20 mouse cellular contexts compared by ENCODE assay signal in the genomic region with DNA sequence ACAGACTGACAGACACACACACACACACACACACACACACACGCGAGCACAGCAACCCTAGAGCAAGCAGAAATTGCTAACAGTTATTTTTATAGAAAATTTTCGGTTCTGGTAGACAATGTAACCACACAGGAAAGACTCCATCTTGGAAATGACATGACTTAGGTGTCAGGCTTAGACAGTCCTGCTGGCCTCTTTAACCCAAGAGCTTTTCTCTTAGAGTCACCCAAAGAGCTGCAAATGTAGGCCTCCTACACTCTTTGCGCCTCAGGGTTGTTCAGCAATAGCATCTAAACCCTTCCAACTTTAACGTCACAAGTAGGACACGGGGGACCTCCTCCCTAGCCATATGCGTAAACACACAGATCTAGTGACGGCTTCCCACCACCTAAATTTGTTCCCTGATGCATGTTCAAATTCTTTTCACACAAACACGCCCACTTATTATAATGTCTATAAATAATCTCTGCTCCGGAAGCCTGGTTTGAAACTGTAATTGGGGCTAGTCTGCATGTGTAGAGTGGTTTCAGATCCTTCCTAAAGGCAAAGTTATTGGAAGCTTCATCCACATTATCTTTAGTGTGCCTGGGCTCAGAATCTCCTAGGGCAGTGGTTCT. TPM values are rescaled to one million over a fixed set of nuclear protein-coding genes. Genes with fewer than 3 reads are reported as not detected.
DNase-seq lines count a peak whose midpoint lies in the region; ATAC-seq and TF ChIP-seq lines count a peak whose summit lies in the region.
"Had no signal": no experiment of that assay in that cellular context is flagged by ENCODE, and none has a peak within 500 bp of the region (broad histone marks: within the 10 kb centered on the region; RNA-seq: fewer than 3 reads in every experiment).

No protein-coding gene starts in this region.

- no peak for TF ChIP-seq POLR2A in thymus, adult 2 months (IDR thresholded peaks at IDR 0.05; ENCODE audit: control insufficient read depth, extremely low read depth, insufficient read depth, low read length, poor library complexity)

- TF ChIP-seq CTCF in thymus, adult 2 months (IDR thresholded peaks at IDR 0.05; ENCODE audit: borderline replicate concordance, control insufficient read depth, extremely low read depth, insufficient read depth, low read length, poor library complexity) = no peak

- 0 out of 2 replicates have a peak, but pooled peaks cover 4% of the 10 kb centered on the region for H3K36me3 ChIP-seq in thymus, adult 2 months (ENCODE audit: control insufficient read depth, insufficient read depth, low read length)
- no peaks in the 10 kb centered on the region for H3K36me3 ChIP-seq in embryonic facial prominence, embryonic 10.5 days (replicated peaks)
- H3K36me3 ChIP-seq: midbrain, embryonic 13.5 days had no signal

- WGBS in thymus, adult 2 months = 33% methylated on average over 10 of the region's 10 CpGs
- 90% methylated on average over 10 of the region's 10 CpGs for WGBS in embryonic facial prominence, embryonic 10.5 days

- no peaks in the 10 kb centered on the region for H3K9me3 ChIP-seq in embryonic facial prominence, embryonic 10.5 days
- H3K9me3 ChIP-seq: midbrain, embryonic 13.5 days had no signal

- ATAC-seq in inflammation-experienced regulatory T-cells, adult 6 months = peak; percentile 59
- no peak for ATAC-seq in cerebellum, adult (ENCODE audit: insufficient number of reproducible peaks, low FRiP score, low TSS enrichment)
- ATAC-seq: forebrain, embryonic 14.5 days; liver, postnatal 0 days; midbrain, embryonic 13.5 days; Patski had no signal

- H3K4me1 ChIP-seq in thymus, adult 2 months (replicated peaks; ENCODE audit: control insufficient read depth, insufficient read depth, low read length) = peaks cover 37% of the 10 kb centered on the region
- H3K4me1 ChIP-seq in embryonic facial prominence, embryonic 10.5 days = 0 out of 2 replicates have a peak, but pooled peaks cover 6% of the 10 kb centered on the region

- peak; percentile 27 to 59 for DNase-seq in frontal cortex, adult 2 months (ENCODE audit: extremely low spot score in 1 of 2, low spot score in 1 of 2)
- DNase-seq in frontal cortex, postnatal 25 days (ENCODE audit: low spot score in 2 of 2) = no peak
- no peak for DNase-seq in thymus, adult 2 months
- no peak for DNase-seq in thymus, postnatal 25 days
- DNase-seq in telencephalon, adult 2 months (ENCODE audit: low read depth, low spot score) = peak; percentile 68
- DNase-seq in embryonic facial prominence, embryonic 10.5 days (ENCODE audit: low spot score) = no peak
- DNase-seq: cerebellum, postnatal 25 days; gastrocnemius, postnatal 10 days; kidney, adult 18-20 months; kidney, postnatal 14 days; liver, postnatal 0 days; lung, postnatal 36 days; thymus, adult 18-20 months had no signal

- H3K27me3 ChIP-seq in thymus, adult 2 months (ENCODE audit: control insufficient read depth, insufficient read depth, low read length) = no peaks in the 10 kb centered on the region
- H3K27me3 ChIP-seq in embryonic facial prominence, embryonic 10.5 days (replicated peaks; ENCODE audit: low read depth, poor library complexity, severe bottlenecking) = no peaks in the 10 kb centered on the region
- H3K27me3 ChIP-seq: midbrain, embryonic 13.5 days; Patski had no signal

- peak overlapping the region; percentile 60 for H3K27ac ChIP-seq in thymus, adult 2 months (ENCODE audit: control insufficient read depth, insufficient read depth, low read length)
- no peak overlapping the region for H3K27ac ChIP-seq in embryonic facial prominence, embryonic 10.5 days (replicated peaks)
- H3K27ac ChIP-seq: hindbrain, embryonic 14.5 days; midbrain, embryonic 13.5 days had no signal

- no peak overlapping the region for H3K4me3 ChIP-seq in thymus, adult 2 months (ENCODE audit: control insufficient read depth, insufficient read depth, low read length)
- H3K4me3 ChIP-seq in embryonic facial prominence, embryonic 10.5 days = no peak overlapping the region
- H3K4me3 ChIP-seq: erythroblast, embryonic 14.5 days; midbrain, embryonic 13.5 days had no signal

RNA-seq across cellular contexts. Expression of gene Plcxd2, which starts 8.4 kb away (rescaled TPM):
- 28.2 and 33.5 TPM in 2 replicates for polyA plus RNA-seq in frontal cortex, adult 2 months (2012; rRNA removed)
- polyA plus RNA-seq in thymus, adult 2 months (2012; rRNA removed) = 13.8 and 16.2 TPM in 2 replicates
- 1 to 10 TPM; 2.6 to 6.1 (median 5.4) TPM for polyA plus RNA-seq in inflammation-experienced regulatory T-cells, adult 6 months (2017; shearing (Covaris generic))
- polyA plus RNA-seq in embryonic facial prominence, embryonic 10.5 days (2016; fragmentation: Nextera tagmentation; extraction: Ambion mirVana) = 2.0 and 2.2 TPM in 2 replicates

RNA-seq across cellular contexts. Expression of gene Phldb2, which starts 48.3 kb away (rescaled TPM):
- polyA plus RNA-seq in frontal cortex, adult 2 months (2012; rRNA removed) = 6.2 and 7.0 TPM in 2 replicates
- 0.94 and 1.8 TPM in 2 replicates for polyA plus RNA-seq in thymus, adult 2 months (2012; rRNA removed)
- under 1 TPM in 1 of 3 experiments, not detected in 2; 0.15 TPM for polyA plus RNA-seq in inflammation-experienced regulatory T-cells, adult 6 months (2017; shearing (Covaris generic))
- polyA plus RNA-seq in embryonic facial prominence, embryonic 10.5 days (2016; fragmentation: Nextera tagmentation; extraction: Ambion mirVana) = 44.9 and 46.2 TPM in 2 replicates

Comparison
In these comparisons a context has a peak if more than half of its experiments do, and no peak if none do; other contexts are left out.
1. DNase-seq: peak in frontal cortex, adult 2 months (2 of 2) and telencephalon, adult 2 months (single experiment); none in frontal cortex, postnatal 25 days (0 of 2), thymus, adult 2 months (single experiment), thymus, postnatal 25 days (single experiment) and embryonic facial prominence, embryonic 10.5 days (single experiment).